Mouse (Mus musculus) ES-Bruce4 (cell line): ENCODE data around the gene Hist1h2bg.

ENCODE experiments used
- CTCF ChIP-seq: IDR thresholded peaks from one replicate; pipeline ENCODE4 v1.8.1; 2011; ENCODE audit warnings: low read depth, low read length
- EP300 ChIP-seq: IDR thresholded peaks from 2 replicates; pipeline ENCODE4 v1.6.1; 2011; ENCODE audit warnings: low read depth, low read length; ENCODE audit not compliant: insufficient read depth
- POLR2A ChIP-seq: IDR thresholded peaks from one replicate; pipeline ENCODE4 v1.8.1; 2011; ENCODE audit warnings: low read length; ENCODE audit not compliant: insufficient read depth

- no peak for TF ChIP-seq CTCF
- TF ChIP-seq POLR2A, result no peak
- no peak for TF ChIP-seq EP300
Observed at GRCm38 (mm10) chr13:23571022-23571503, at the start of gene Hist1h2bg, which contains the start of gene Hist1h2ae.
